In the genomic region with DNA sequence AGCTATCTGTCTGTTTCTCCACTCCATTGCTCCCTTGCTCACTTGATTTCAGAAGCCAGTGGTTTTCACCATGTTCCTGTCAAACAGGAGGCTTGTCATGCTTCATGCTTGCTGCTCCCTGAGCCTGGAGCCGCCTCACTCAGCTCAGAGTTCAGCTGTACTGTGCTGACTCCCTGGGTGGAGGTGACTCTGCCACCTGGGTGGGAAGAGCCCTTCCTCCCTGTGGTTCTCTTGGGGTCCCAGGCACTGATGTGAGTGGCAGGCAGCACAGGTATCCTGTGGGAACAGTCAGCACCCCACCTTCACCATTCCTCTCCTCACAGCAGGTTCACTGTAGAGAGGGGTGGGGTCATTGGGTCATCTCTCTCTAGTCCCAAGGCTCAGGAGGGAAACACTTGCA, we compare ENCODE assay signal across 6 mouse cellular contexts.
A peak's percentile ranks its signal among the peaks of the same experiment; 100 is the strongest.
ATAC-seq lines count a peak whose summit lies in the region.
"Not testable (repeated sequence)": the region's sequence is repeated elsewhere in the genome, so short reads cannot be mapped to it uniquely, and the experiment has no call there.

No protein-coding gene starts in this region.

- H3K4me1 ChIP-seq in forebrain, embryonic 12.5 days; hindbrain, embryonic 12.5 days; hindbrain, embryonic 16.5 days (ENCODE audit: control insufficient read depth, insufficient read depth, low read depth, low read length); kidney, embryonic 16.5 days (ENCODE audit: insufficient read depth, low read length); midbrain, embryonic 12.5 days; midbrain, embryonic 16.5 days (ENCODE audit: control insufficient read depth, insufficient read depth, low read length): not testable (repeated sequence)

- H3K27me3 ChIP-seq in forebrain, embryonic 12.5 days; hindbrain, embryonic 12.5 days; hindbrain, embryonic 16.5 days (replicated peaks; ENCODE audit: control insufficient read depth, insufficient read depth, low read length); kidney, embryonic 16.5 days (ENCODE audit: insufficient read depth, low read length); midbrain, embryonic 12.5 days; midbrain, embryonic 16.5 days (ENCODE audit: control insufficient read depth, insufficient read depth, low read depth, low read length): not testable (repeated sequence)

- not testable (repeated sequence) for H3K9ac ChIP-seq in forebrain, embryonic 12.5 days; hindbrain, embryonic 12.5 days; hindbrain, embryonic 16.5 days (ENCODE audit: low read depth, low read length); kidney, embryonic 16.5 days (replicated peaks; ENCODE audit: low read length); midbrain, embryonic 12.5 days (replicated peaks); midbrain, embryonic 16.5 days (ENCODE audit: low read depth, low read length)

- H3K4me2 ChIP-seq in forebrain, embryonic 12.5 days; hindbrain, embryonic 12.5 days (replicated peaks); hindbrain, embryonic 16.5 days (ENCODE audit: low read length); kidney, embryonic 16.5 days (replicated peaks; ENCODE audit: low read depth, low read length); midbrain, embryonic 12.5 days (replicated peaks); midbrain, embryonic 16.5 days (ENCODE audit: low read length): not testable (repeated sequence)

- not testable (repeated sequence) for H3K9me3 ChIP-seq in forebrain, embryonic 12.5 days; hindbrain, embryonic 12.5 days (replicated peaks); hindbrain, embryonic 16.5 days (ENCODE audit: control insufficient read depth, low read length); kidney, embryonic 16.5 days (ENCODE audit: low read length); midbrain, embryonic 12.5 days; midbrain, embryonic 16.5 days (replicated peaks; ENCODE audit: control insufficient read depth, low read length, poor library complexity, severe bottlenecking)

- H3K27ac ChIP-seq in forebrain, embryonic 12.5 days; hindbrain, embryonic 12.5 days; hindbrain, embryonic 16.5 days (ENCODE audit: low read depth, low read length); kidney, embryonic 16.5 days (ENCODE audit: low read length); midbrain, embryonic 12.5 days (replicated peaks); midbrain, embryonic 16.5 days (ENCODE audit: low read length): not testable (repeated sequence)

- ATAC-seq in forebrain, embryonic 12.5 days (ENCODE audit: low FRiP score): peak; percentile 51; the same call in 1 of the 2 replicates
- ATAC-seq in hindbrain, embryonic 12.5 days (ENCODE audit: low FRiP score): peak; percentile 38; the same call in 1 of the 2 replicates
- peak; percentile 38 for ATAC-seq in hindbrain, embryonic 16.5 days
- peak; percentile 75 for ATAC-seq in kidney, embryonic 16.5 days (ENCODE audit: low FRiP score, low TSS enrichment)
- peak; percentile 24; the same call in 1 of the 2 replicates for ATAC-seq in midbrain, embryonic 12.5 days (ENCODE audit: low FRiP score, low read depth)
- ATAC-seq in midbrain, embryonic 16.5 days: peak; percentile 39

- WGBS in forebrain, embryonic 12.5 days: 88% methylated on average over 1 of the region's 1 CpGs
- 88% methylated on average over 1 of the region's 1 CpGs for WGBS in hindbrain, embryonic 12.5 days
- WGBS in hindbrain, embryonic 16.5 days: 60% methylated on average over 1 of the region's 1 CpGs
- no CpG with 5 or more reads among the region's 1 CpGs for WGBS in kidney, embryonic 16.5 days
- 71% methylated on average over 1 of the region's 1 CpGs for WGBS in midbrain, embryonic 12.5 days
- 60% methylated on average over 1 of the region's 1 CpGs for WGBS in midbrain, embryonic 16.5 days

- not testable (repeated sequence) for H3K4me3 ChIP-seq in forebrain, embryonic 12.5 days (replicated peaks); hindbrain, embryonic 12.5 days; hindbrain, embryonic 16.5 days (ENCODE audit: low read length); kidney, embryonic 16.5 days (ENCODE audit: low read length); midbrain, embryonic 12.5 days; midbrain, embryonic 16.5 days (ENCODE audit: low read depth, low read length)

- H3K36me3 ChIP-seq in forebrain, embryonic 12.5 days (replicated peaks); hindbrain, embryonic 12.5 days; hindbrain, embryonic 16.5 days (ENCODE audit: control insufficient read depth, insufficient read depth, low read length); kidney, embryonic 16.5 days (ENCODE audit: insufficient read depth, low read length); midbrain, embryonic 12.5 days; midbrain, embryonic 16.5 days (ENCODE audit: control insufficient read depth, insufficient read depth, low read length): not testable (repeated sequence)

Comparison
In these comparisons a context has a peak if more than half of its experiments do, and no peak if none do; other contexts are left out.
1. ATAC-seq: peak in every context shown above with its lines; median percentile 75 in kidney, embryonic 16.5 days; 51 in forebrain, embryonic 12.5 days; 39 in midbrain, embryonic 16.5 days; 38 in hindbrain, embryonic 12.5 days; 38 in hindbrain, embryonic 16.5 days; 24 in midbrain, embryonic 12.5 days.